Mouse (Mus musculus): ENCODE data around the gene Agrn.

Agrn gene

DNA sequence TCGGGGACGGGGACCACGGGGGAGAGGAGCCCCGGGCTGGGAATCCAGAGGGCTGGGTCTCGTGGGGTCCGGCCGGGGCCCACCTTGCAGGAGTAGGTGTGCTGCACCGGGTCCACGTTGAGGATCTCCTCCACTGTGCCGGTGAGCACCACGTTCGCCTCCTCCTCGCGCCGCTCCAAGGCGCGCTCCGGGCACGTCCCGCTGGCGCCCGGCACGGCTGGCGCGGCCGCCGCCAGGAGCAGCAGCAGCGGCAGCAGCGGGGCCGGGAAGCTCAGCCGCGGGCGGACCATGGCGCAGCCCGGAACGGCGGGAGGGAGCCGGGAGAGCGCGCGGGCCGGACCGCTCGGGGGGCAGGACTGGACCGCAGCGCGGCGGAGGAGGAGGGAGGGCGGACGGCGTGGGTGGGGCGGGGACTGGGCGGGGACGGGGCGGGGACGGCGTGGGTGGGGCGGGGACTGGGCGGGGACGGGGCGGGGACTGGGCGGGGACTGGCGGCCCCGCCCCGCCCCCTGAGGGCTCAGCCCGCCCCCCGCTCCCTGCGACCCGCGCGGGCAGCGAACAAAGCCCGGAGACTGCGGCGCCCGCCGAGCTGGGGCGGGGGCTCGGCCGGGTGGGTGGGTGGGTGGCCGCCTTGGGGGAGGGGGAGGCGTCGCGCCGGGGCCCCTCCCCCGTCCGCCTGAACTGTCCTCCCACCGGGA lies at the start of gene Agrn:
Agrn (minus strand) TSS at position 358 of the 698 bp plus-strand sequence.
- DNase-seq (ENCODE audit: low spot score in 2 of 2): no peak

GRCm38 (mm10) chr4:156236651-156237447 lies 39.6 kb upstream of the Agrn start:
- no peak for DNase-seq (ENCODE audit: low spot score in 2 of 2)

DNA sequence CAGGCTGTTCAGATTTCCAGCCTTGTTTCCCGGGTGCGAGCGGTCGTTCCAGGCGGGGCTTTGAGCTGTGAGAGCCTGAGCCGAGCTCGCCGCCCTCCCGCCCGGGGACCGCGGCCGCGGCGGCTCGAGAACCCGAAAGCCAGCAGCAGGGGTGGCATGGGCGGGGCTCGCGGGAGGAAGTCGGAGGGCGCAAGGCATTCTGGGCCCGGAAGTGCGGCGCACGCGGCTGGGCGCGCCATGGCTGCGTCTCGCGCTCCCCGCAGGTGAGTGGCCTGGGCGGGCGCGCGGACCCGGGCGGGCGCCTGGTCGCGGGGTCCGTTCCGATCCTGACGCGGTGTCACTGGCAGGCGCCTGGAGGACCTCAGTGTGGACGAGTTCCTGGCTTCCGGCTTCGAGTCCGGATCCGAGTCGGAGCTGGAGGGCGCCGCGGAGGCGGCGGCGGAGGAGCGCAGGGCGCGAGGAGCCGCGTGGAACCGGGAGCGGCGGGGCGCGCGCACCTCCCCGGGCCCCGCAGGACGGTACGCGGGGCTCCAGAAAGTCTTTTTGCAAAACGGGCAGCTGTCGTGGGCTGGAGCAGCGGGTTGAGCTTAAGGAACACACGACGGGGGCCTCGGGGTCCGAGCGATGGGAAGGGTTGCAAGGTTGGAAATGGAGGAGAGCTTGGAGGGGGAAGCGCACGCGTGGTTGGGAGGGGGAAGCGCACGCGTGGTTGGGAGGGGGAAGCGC lies 38.7 kb upstream of the Agrn start, which contains the start of gene Noc2l:
Noc2l (plus strand) TSS at position 203 of the 726 bp plus-strand sequence.
- DNase-seq (ENCODE audit: low spot score in 2 of 2): peak; percentile 59 to 82

- DNase-seq (ENCODE audit: low spot score in 2 of 2): no peak
These were observed 38.1 kb upstream of the Agrn start for GRCm38 (mm10) chr4:156235360-156235770.

GRCm38 (mm10) chr4:156234701-156235213 lies 37.5 kb upstream of the Agrn start, which contains the start of gene Plekhn1:
Gene Plekhn1 (minus strand): TSS chr4:156234857.
- peak in 1 of 2 experiments; percentile 65 for DNase-seq (ENCODE audit: low spot score in 2 of 2)

GRCm38 (mm10) chr4:156234021-156234501 lies 36.8 kb upstream of the Agrn start:
- no peak for DNase-seq (ENCODE audit: low spot score in 2 of 2)

GRCm38 (mm10) chr4:156228393-156229024 lies 31.2 kb upstream of the Agrn start:
- DNase-seq (ENCODE audit: low spot score in 2 of 2): peak in 1 of 2 experiments; percentile 40

GRCm38 (mm10) chr4:156227752-156228392 lies 30.6 kb upstream of the Agrn start:
- DNase-seq (ENCODE audit: low spot score in 2 of 2): no peak

DNA sequence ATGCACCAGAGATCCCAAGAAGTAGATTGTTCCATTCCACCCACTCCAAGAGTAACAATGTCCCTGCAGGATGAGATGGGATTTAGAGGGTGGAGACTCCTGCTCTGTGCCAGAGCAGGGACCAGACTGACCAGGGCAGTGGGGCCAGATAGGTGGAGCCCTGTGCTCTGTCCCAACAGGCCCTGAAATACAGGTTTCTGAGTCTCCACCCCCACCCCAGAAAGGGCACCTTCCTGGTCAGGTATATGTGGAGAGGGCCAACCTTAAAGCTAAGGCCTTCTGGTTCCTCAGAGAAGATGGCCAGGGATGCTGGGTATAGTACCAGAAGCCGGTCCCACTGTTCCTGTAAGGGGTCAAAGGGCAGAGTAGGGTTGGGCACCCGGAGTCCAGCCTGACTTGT lies 27.0 kb upstream of the Agrn start:
- DNase-seq (ENCODE audit: low spot score in 2 of 2): no peak

- DNase-seq (ENCODE audit: low spot score in 2 of 2): no peak
These were observed 22.6 kb upstream of the Agrn start for GRCm38 (mm10) chr4:156219936-156220335.

DNA sequence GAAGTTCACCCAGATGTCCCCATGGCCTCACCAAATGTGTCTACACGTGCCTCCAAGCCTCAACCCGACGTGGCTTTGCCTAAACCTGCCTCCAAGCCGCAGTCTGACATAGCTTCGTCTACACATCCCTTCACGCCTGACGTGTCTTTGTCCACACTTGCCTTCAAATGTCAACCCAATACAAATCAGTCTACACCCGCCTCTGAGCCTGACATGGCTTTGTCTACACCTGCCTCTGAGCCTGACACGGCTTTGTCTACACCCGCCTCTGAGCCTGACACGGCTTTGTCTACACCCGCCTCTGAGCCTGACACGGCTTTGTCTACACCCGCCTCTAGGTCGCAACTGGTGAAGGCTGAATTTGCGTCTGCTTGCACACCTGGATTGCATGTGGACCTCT lies 20.6 kb upstream of the Agrn start:
- no peak for DNase-seq (ENCODE audit: low spot score in 2 of 2)

GRCm38 (mm10) chr4:156217022-156217669 lies 19.9 kb upstream of the Agrn start:
- DNase-seq (ENCODE audit: low spot score in 2 of 2): no peak

GRCm38 (mm10) chr4:156216196-156216595 lies 18.9 kb upstream of the Agrn start:
- no peak for DNase-seq (ENCODE audit: low spot score in 2 of 2)

- no peak for DNase-seq (ENCODE audit: low spot score in 2 of 2)
These were observed 18.4 kb upstream of the Agrn start, which contains the start of gene Perm1 for GRCm38 (mm10) chr4:156215649-156216048. Gene Perm1 (plus strand): TSS chr4:156215868.

GRCm38 (mm10) chr4:156213134-156213533 lies 15.8 kb upstream of the Agrn start:
- no peak for DNase-seq (ENCODE audit: low spot score in 2 of 2)

- no peak for DNase-seq (ENCODE audit: low spot score in 2 of 2)
These were observed 12.8 kb upstream of the Agrn start for GRCm38 (mm10) chr4:156209963-156210635.

- DNase-seq (ENCODE audit: low spot score in 2 of 2): no peak
These were observed 11.6 kb upstream of the Agrn start for GRCm38 (mm10) chr4:156208872-156209271.

GRCm38 (mm10) chr4:156203413-156204131 lies 6.3 kb upstream of the Agrn start:
- no peak for DNase-seq (ENCODE audit: low spot score in 2 of 2)

GRCm38 (mm10) chr4:156203001-156203412 lies 5.7 kb upstream of the Agrn start, which contains the start of gene AW011738:
Gene AW011738 (plus strand): TSS chr4:156203304.
- peak in 1 of 2 experiments; percentile 34 for DNase-seq (ENCODE audit: low spot score in 2 of 2)
